Mouse (Mus musculus) liver, postnatal 0 days (tissue): ENCODE results near the gene Nav3.

ENCODE experiments used
- CTCF ChIP-seq: sonication (generic); IDR thresholded peaks from 2 replicates; pipeline ENCODE4 v1.5.1; 2016; ENCODE audit warnings: antibody characterized with exemption, low read depth
- EP300 ChIP-seq: IDR thresholded peaks from 2 replicates; pipeline ENCODE4 v1.6.1; 2016; ENCODE audit warnings: antibody characterized with exemption, low read depth, mild to moderate bottlenecking

GRCm38 (mm10) chr10:110162596-110162995, 293.4 kb downstream of the Nav3 start:
- TF ChIP-seq EP300 (no peak), CTCF (no peak)
